Mouse (Mus musculus) gastrocnemius, adult 8-10 months (tissue): ENCODE data around the gene Cdhr1. TPM values are rescaled to one million over a fixed set of nuclear protein-coding genes. Genes with fewer than 3 reads are reported as not detected.

Experiments used
- DNase-seq, 2 experiments: peaks; one replicate each; pipeline ENCODE4 v3.0.0; 2022; ENCODE audit warnings: low spot score in 2 of 2
- total RNA-seq, 4 experiments: library from RNA; stranded (reverse); gene quantifications; 2 replicates each; pipeline ENCODE4 v1.2.4; 2022

Cdhr1 gene
- total RNA-seq, 4 experiments from 2014 or later, result not detected

DNA sequence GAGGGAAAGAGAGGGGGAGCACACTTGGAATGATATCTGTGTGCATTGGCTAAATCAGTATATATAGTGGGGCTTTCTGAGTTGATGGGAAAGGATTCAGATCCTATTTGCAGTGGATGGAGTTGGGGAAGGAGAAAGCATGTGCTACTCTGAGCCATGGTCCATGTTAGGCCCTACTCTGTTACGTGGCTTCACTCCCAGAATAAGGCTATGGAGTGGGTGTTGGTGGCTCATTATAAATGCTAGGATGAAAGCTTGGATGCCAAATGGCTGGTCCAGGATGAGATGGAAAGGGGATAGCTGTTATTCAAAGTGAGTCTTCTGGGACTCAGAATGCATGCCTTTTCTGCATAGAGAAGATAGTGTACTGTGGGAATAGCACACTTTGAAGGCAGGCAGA lies 17.4 kb downstream of the Cdhr1 start:
- DNase-seq, result no peak

DNA sequence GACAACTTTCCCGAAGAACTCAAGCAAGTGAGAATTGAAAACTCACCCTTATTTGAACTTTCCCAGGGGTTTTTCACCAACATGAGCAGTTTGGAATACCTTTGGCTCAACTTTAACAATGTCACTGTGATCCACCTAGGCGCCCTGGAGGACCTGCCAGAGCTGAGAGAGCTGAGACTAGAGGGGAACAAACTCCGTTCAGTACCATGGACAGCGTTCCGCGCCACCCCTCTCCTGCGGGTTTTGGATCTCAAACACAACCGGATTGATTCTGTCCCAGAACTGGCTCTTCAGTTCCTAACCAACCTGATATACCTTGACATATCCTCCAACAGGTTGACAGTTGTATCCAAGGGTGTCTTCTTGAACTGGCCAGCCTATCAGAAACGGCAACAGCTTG lies 29.6 kb downstream of the Cdhr1 start:
- DNase-seq, result no peak

DNA sequence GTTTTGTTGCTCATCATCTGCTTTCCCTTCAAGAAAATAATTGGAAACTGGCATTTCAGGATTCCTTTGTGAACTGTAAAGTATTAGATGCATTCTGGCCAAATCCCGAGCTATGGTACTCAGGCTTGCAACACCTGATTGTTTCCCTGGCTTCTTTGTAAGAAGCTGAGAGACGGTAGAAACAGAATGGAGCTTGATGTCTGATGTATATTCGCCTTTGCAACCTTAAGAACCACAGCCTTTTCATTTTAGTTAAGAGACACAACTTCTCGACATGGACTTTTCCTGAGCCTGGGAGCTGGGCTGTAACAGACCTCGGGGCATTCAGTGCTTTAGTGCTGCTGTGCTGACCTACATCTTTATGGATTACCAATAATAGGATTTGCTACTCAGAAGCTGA lies 30.5 kb downstream of the Cdhr1 start, which contains the start of gene Lrit2:
Lrit2 (plus strand) TSS at position 301 of the 400 bp plus-strand sequence.
- no peak for DNase-seq

DNA sequence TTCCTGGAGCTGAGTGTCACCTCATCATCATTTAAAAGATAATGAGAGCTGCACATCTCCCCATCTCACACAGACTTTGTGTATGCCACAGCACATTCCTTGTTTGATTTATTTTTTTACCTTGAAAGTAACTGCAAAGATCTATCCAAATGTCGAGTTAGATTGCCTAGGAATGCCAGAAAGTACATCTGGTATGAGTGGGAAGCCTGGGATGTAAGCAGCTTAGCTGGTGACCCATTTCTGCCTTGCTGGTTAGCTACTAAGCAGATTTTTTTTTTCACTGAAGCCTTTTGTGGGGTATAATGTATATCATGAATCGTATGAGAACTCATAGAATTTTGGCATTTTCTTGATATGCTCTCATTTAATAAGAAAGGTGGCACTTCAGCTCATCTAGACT lies 31.5 kb downstream of the Cdhr1 start:
- no peak for DNase-seq

- DNase-seq, result no peak
Measured at GRCm38 (mm10) chr14:37064849-37065248, 33.3 kb downstream of the Cdhr1 start.

DNA sequence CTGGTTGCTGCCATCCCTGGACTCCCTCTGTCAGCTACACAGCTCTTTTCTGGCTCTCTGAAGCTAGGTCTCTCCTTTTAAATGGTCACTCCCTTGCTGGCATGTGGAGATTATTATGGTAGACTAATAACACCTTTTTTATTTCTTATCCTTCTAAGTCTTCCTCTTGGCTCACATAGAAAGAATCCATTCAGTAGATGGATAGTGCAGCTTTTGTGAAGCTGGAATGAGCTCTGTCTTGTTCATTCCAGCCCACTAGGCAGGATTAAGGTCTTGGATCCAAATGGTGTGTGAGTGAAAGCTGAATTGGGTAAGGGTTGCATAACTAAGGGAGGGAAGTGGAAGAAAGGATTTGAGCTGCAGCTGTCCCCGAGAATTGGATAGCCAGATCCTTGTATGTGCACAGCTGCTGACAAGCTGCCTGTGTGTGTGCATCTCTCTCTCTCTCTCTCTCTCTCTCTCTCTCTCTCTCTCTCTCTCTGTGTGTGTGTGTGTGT lies 49.2 kb downstream of the Cdhr1 start, which contains the start of gene Rgr:
Rgr (minus strand) TSS at position 51 of the 497 bp plus-strand sequence.
- no peak for DNase-seq

GRCm38 (mm10) chr14:37034432-37034831 lies 63.7 kb downstream of the Cdhr1 start:
- no peak for DNase-seq

- peak; percentile 13 to 36 for DNase-seq
Measured at GRCm38 (mm10) chr14:37033241-37033640, 64.9 kb downstream of the Cdhr1 start.

DNA sequence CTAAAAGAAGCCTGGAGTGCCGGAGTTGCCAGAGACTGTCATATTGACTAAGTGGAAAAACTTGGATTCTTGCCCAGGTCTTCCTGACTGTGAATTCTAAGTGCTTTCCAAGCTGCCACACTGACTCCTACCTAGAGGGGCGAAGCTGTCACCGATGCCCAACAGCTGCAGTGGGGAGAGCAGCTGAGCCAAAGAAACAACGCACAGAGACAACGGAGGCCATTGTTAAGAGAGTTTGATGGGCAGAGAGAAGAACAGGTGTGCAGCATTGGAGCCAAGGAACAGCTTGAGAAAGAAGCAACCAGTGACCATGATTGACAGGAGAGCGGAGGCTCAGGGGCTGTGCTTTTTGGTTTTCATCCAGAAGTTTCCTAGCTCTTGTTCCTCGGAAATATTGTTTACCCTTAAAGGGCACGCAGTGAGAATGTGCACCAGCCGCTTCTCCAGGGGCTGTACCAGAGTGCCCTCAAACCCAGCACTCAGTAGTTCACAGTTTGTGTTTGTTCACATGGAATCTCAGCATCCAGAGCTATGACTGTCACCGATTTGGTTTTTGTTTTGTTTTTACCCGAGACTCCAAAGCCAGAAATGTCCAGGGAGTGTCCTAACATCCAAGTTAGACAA lies 65.6 kb downstream of the Cdhr1 start:
- DNase-seq, result no peak

DNA sequence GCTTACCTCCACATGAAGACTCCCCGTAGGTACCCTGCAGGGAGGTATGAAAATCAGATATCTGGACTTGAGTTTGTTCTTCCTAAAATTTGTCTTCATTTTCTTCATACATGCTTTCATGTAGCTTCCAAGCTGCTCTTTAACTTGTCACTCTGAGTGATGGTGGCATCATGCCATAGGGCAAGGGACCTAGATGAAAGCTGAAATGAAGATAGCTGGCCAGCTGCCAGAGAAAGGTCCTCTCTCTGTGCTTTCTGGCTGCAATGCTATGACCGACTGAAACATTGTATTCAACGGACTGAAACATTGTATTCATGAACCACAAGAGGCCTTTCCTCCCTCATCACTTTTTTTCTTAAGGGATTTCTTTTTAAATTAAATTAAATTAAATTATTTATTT lies 69.6 kb downstream of the Cdhr1 start:
- DNase-seq, result no peak

- no peak for DNase-seq
Measured at GRCm38 (mm10) chr14:37027951-37028350, 70.2 kb downstream of the Cdhr1 start.

Other genes starting within 250 kb of the Cdhr1 start
- gene Ccser2, start 129.6 kb downstream of the Cdhr1 start, total RNA-seq, result 10 to 100 TPM; 62.5 to 78.0 (median 72.6) TPM
- gene Rgr, start 49.4 kb downstream of the Cdhr1 start, total RNA-seq, result not detected
- gene Lrit1, start 43.5 kb downstream of the Cdhr1 start, total RNA-seq, result not detected
- gene Lrit2, start 30.4 kb downstream of the Cdhr1 start, total RNA-seq, result not detected
- gene 2610528A11Rik, start 15.7 kb upstream of the Cdhr1 start, total RNA-seq, result 1 to 10 TPM in 1 of 4 experiments, under 1 TPM in 3; 0.54 to 1.1 (median 0.69) TPM
- 100 to 1,000 TPM; 395 to 493 (median 424) TPM for gene Ghitm, start 36.9 kb upstream of the Cdhr1 start, total RNA-seq